Mouse (Mus musculus) adrenal gland, postnatal 10 days (tissue): Measurements from ENCODE around the gene Gpc4. TPM values are rescaled to one million over a fixed set of nuclear protein-coding genes. Genes with fewer than 3 reads are reported as not detected.

Experiments used
- DNase-seq: peaks from one replicate; pipeline ENCODE4 v3.0.0; 2021; ENCODE audit warnings: mixed read lengths
- long read RNA-seq, 2 experiments: library from polyadenylated mRNA; stranded (forward); transcript quantifications; one replicate each; pipeline ENCODE4 v2.0.0; 2021
- total RNA-seq, 2 experiments: library from RNA; stranded (reverse); gene quantifications; 2 replicates each; pipeline ENCODE4 v1.2.3; 2021

Gpc4 gene
- total RNA-seq: 100 to 1,000 TPM in 1 of 2 experiments, 10 to 100 TPM in 1; 96.0 to 113 TPM
- long read RNA-seq, experiment 1, transcript Gpc4-201 (9 exons, 2,651 nt): major isoform, 55 of 63 reads
- long read RNA-seq, experiment 1, partial matches to known transcripts: 7 of 63 reads
- long read RNA-seq, experiment 1, other reads (novel, unspliced or antisense): 1 of 63 reads
- long read RNA-seq, experiment 2, transcript Gpc4-201 (9 exons, 2,651 nt): major isoform, 61 of 69 reads
- long read RNA-seq, experiment 2, partial matches to known transcripts: 2 of 69 reads
- long read RNA-seq, experiment 2, other reads (novel, unspliced or antisense): 6 of 69 reads

- peak; percentile 87 for DNase-seq
These were observed at the start of gene Gpc4 for GRCm38 (mm10) chrX:52164738-52165554. TSS of gene Gpc4 (minus strand) at chrX:52165252.

- no peak for DNase-seq
These were observed 47.8 kb upstream of the Gpc4 start for GRCm38 (mm10) chrX:52212846-52213245.

- no peak for DNase-seq
These were observed 34.8 kb upstream of the Gpc4 start for GRCm38 (mm10) chrX:52199836-52200235.

- DNase-seq: peak; percentile 30
These were observed 28.4 kb upstream of the Gpc4 start for GRCm38 (mm10) chrX:52193311-52193968.

- DNase-seq: no peak
These were observed 24.0 kb upstream of the Gpc4 start for GRCm38 (mm10) chrX:52189094-52189493.

- DNase-seq: peak; percentile 46
These were observed 18.7 kb upstream of the Gpc4 start for GRCm38 (mm10) chrX:52183551-52184442.

GRCm38 (mm10) chrX:52181401-52181800 lies 16.3 kb upstream of the Gpc4 start:
- DNase-seq: no peak

GRCm38 (mm10) chrX:52177067-52177466 lies 12.0 kb upstream of the Gpc4 start:
- no peak for DNase-seq

GRCm38 (mm10) chrX:52167519-52168244 lies 2.6 kb upstream of the Gpc4 start:
- DNase-seq: no peak

GRCm38 (mm10) chrX:52165555-52165938 lies 495 bp upstream of the Gpc4 start:
- no peak for DNase-seq

- DNase-seq: peak; percentile 48
These were observed 816 bp downstream of the Gpc4 start for GRCm38 (mm10) chrX:52164134-52164737.

- DNase-seq: peak; percentile 18
These were observed 1.5 kb downstream of the Gpc4 start for GRCm38 (mm10) chrX:52163418-52164133.

- no peak for DNase-seq
These were observed 2.3 kb downstream of the Gpc4 start for GRCm38 (mm10) chrX:52162756-52163155.

- no peak for DNase-seq
These were observed 2.8 kb downstream of the Gpc4 start for GRCm38 (mm10) chrX:52162206-52162605.

GRCm38 (mm10) chrX:52159621-52160020 lies 5.4 kb downstream of the Gpc4 start:
- DNase-seq: no peak

GRCm38 (mm10) chrX:52155408-52155953 lies 9.6 kb downstream of the Gpc4 start:
- no peak for DNase-seq

GRCm38 (mm10) chrX:52154821-52155220 lies 10.2 kb downstream of the Gpc4 start:
- no peak for DNase-seq

- peak; percentile 22 for DNase-seq
These were observed 11.6 kb downstream of the Gpc4 start for GRCm38 (mm10) chrX:52153451-52153850.

GRCm38 (mm10) chrX:52152961-52153360 lies 12.1 kb downstream of the Gpc4 start:
- no peak for DNase-seq

- no peak for DNase-seq
These were observed 13.5 kb downstream of the Gpc4 start for GRCm38 (mm10) chrX:52151555-52151954.
